Mouse (Mus musculus) brain, embryonic 14.5 days (tissue): Measurements from ENCODE around the gene Isl2. TPM values are rescaled to one million over a fixed set of nuclear protein-coding genes. Genes with fewer than 3 reads are reported as not detected.
A peak's percentile ranks its signal among the peaks of the same experiment; 100 is the strongest.

Experiments
- DNase-seq: peaks from one replicate; pipeline ENCODE4 v3.0.0-alpha.2; 2011; ENCODE audit warnings: low read depth
- CTCF ChIP-seq: fragments of 200-500 bp; IDR thresholded peaks from 2 replicates; pipeline ENCODE4 v1.5.1; 2012; ENCODE audit warnings: inconsistent platforms, mild to moderate bottlenecking, moderate library complexity, borderline replicate concordance; ENCODE audit not compliant: insufficient read depth, insufficient read length; ENCODE audit errors: extremely low read depth
- POLR2A ChIP-seq: fragments of 200-500 bp; IDR thresholded peaks from 2 replicates; pipeline ENCODE4 v1.6.1; 2012; ENCODE audit warnings: mild to moderate bottlenecking, inconsistent platforms, borderline replicate concordance; ENCODE audit not compliant: poor library complexity, insufficient read depth, insufficient read length, severe bottlenecking; ENCODE audit errors: extremely low read depth
- polyA plus RNA-seq: library from polyadenylated mRNA; depleted of rRNA; stranded (reverse); fragments of >200 nt; gene quantifications from 2 replicates; pipeline ENCODE4 v1.2.3, GENCODE M21; 2012; rRNA removed

The Isl2 gene
- polyA plus RNA-seq, 1 experiment, result 3.7 TPM

GRCm38 (mm10) chr9:55568466-55569159 lies 30.1 kb downstream of the Isl2 start:
- DNase-seq, result peak; percentile 54
- TF ChIP-seq POLR2A (no peak), CTCF (no peak)

GRCm38 (mm10) chr9:55571071-55571470 lies 32.6 kb downstream of the Isl2 start:
- no peak for DNase-seq

GRCm38 (mm10) chr9:55576571-55576970 lies 38.1 kb downstream of the Isl2 start:
- TF ChIP-seq CTCF (no peak), POLR2A (no peak)
- peak; percentile 39 for DNase-seq

More at GRCm38 (mm10) chr9:55571071-55571470, 32.6 kb downstream of the Isl2 start:
- TF ChIP-seq POLR2A (no peak), CTCF (no peak)

GRCm38 (mm10) chr9:55581414-55581813 lies 42.9 kb downstream of the Isl2 start:
- no peak for DNase-seq

GRCm38 (mm10) chr9:55586141-55586540 lies 47.7 kb downstream of the Isl2 start:
- no peak for TF ChIP-seq CTCF
- no peak for TF ChIP-seq POLR2A
- DNase-seq, result no peak

More at GRCm38 (mm10) chr9:55581414-55581813, 42.9 kb downstream of the Isl2 start:
- TF ChIP-seq POLR2A (no peak), CTCF (no peak)

Other genes with a start within 250 kb of the Isl2 start
- gene Nrg4, start 211.8 kb upstream of the Isl2 start, polyA plus RNA-seq, result 0.18 and 0.40 TPM in 2 replicates
- gene Tmem266, start 211.8 kb upstream of the Isl2 start, polyA plus RNA-seq, result 4.7 and 7.8 TPM in 2 replicates
- gene Etfa, start 26.4 kb upstream of the Isl2 start, polyA plus RNA-seq, result 36.0 and 36.7 TPM in 2 replicates